Mouse (Mus musculus) neural tube, embryonic 14.5 days (tissue): Measurements from ENCODE around the gene Ogn. TPM values are rescaled to one million over a fixed set of nuclear protein-coding genes. Genes with fewer than 3 reads are reported as not detected.

Experiments used
- ATAC-seq: fragments of 200-750 bp; cut with Nextera tagmentation; 2 replicates; pipeline ENCODE4 v1.8.0; 2017; ENCODE audit warnings: low read depth, mild to moderate bottlenecking, moderate TSS enrichment, moderate library complexity
- H3K27ac ChIP-seq: fragments of 300-500 bp; sonication (generic); 2 replicates; pipeline ENCODE4 v1.5.1; 2014; ENCODE audit warnings: low read depth, mild to moderate bottlenecking, control low read depth, low read length, moderate library complexity, mixed read lengths
- H3K27me3 ChIP-seq: fragments of 300-500 bp; sonication (generic); 2 replicates; pipeline ENCODE4 v1.6.1; 2014; ENCODE audit warnings: low read length; ENCODE audit not compliant: control insufficient read depth, insufficient read depth
- H3K36me3 ChIP-seq: fragments of 300-500 bp; sonication (generic); 2 replicates; pipeline ENCODE4 v1.6.1; 2014; ENCODE audit warnings: low read length, mixed read lengths; ENCODE audit not compliant: control insufficient read depth, insufficient read depth
- H3K4me1 ChIP-seq: fragments of 300-500 bp; sonication (generic); 2 replicates; pipeline ENCODE4 v1.6.1; 2014; ENCODE audit warnings: low read length; ENCODE audit not compliant: control insufficient read depth, insufficient read depth
- H3K4me2 ChIP-seq: fragments of 300-500 bp; sonication (generic); 2 replicates; pipeline ENCODE4 v1.6.1; 2014; ENCODE audit warnings: mild to moderate bottlenecking, low read depth, low read length, control low read depth
- H3K4me3 ChIP-seq: fragments of 300-500 bp; sonication (generic); 2 replicates; pipeline ENCODE4 v1.5.1; 2014; ENCODE audit warnings: low read depth, low read length, control low read depth, mixed read lengths
- H3K9ac ChIP-seq: fragments of 300-500 bp; sonication (generic); replicated peaks from 2 replicates; pipeline ENCODE4 v1.6.1; 2014; ENCODE audit warnings: low read depth, mild to moderate bottlenecking, control low read depth, low read length, mixed read lengths
- H3K9me3 ChIP-seq: fragments of 300-500 bp; sonication (generic); 2 replicates; pipeline ENCODE4 v1.6.1; 2016; ENCODE audit warnings: low read length; ENCODE audit not compliant: control insufficient read depth
- WGBS: fragments of 180-500 bp; shearing (Covaris S2); extraction: QIAGEN DNeasy Blood & Tissue Kit; methylation state at CpG from one replicate; pipeline ENCODE4 v1.1.7; 2014; 5-methylcytosine and 5-hydroxymethylcytosine counted together
- polyA plus RNA-seq: library from polyadenylated mRNA; unstranded; fragments of >200 nt; fragmentation: Nextera tagmentation; extraction: Ambion mirVana; gene quantifications from 2 replicates; pipeline ENCODE4 v1.2.1, GENCODE M21; 2014

Gene Ogn
- polyA plus RNA-seq, 1 experiment from 2014 or later, result 1.2 TPM

DNA sequence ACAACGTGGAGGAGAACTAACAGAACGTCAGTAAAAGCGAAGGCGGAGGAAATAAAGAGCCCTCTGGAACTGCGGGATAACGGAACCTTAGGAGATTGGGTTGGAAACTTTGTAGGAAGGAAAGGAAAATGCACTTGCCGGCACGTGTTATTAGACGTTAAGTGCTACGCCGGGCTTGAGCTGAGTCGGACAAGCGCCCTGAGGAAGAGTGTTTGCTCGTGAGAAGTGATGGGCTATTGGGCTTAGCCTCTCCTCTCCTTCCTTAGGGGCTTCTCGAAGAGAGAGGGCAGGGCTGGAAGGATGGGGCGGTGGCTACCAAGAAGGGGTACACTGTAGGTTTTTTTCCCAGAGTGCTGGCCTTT, 45.3 kb downstream of the Ogn start:
- under 1% methylated on average over 16 of the region's 16 CpGs for WGBS
- no peaks in the 10 kb centered on the region for H3K9me3 ChIP-seq
- H3K4me2 ChIP-seq, result peak overlapping the region; percentile 78
- H3K36me3 ChIP-seq, result peaks cover 3% of the 10 kb centered on the region; the same call in 1 of the 2 replicates
- peak; percentile 90 for ATAC-seq
- H3K9ac ChIP-seq, result peak overlapping the region; percentile 51
- peaks cover 12% of the 10 kb centered on the region; the same call in 1 of the 2 replicates for H3K4me1 ChIP-seq
- H3K4me3 ChIP-seq, result peak overlapping the region; percentile 72
- H3K27ac ChIP-seq, result 0 out of 2 replicates have a peak overlapping the region, but pooled peaks have one; percentile 16
- H3K27me3 ChIP-seq, result no peaks in the 10 kb centered on the region

Other genes with a start within 250 kb of the Ogn start
- 14.8 and 15.8 TPM in 2 replicates for gene Ippk, start 186.8 kb upstream of the Ogn start, polyA plus RNA-seq
- 0.71 and 0.73 TPM in 2 replicates for gene Tes3-ps, start 114.7 kb upstream of the Ogn start, polyA plus RNA-seq
- gene Ecm2, start 103.2 kb upstream of the Ogn start, polyA plus RNA-seq, result 1.3 and 1.8 TPM in 2 replicates
- 0.51 and 1.3 TPM in 2 replicates for gene Aspn, start 63.6 kb upstream of the Ogn start, polyA plus RNA-seq
- gene Omd, start 25.6 kb upstream of the Ogn start, polyA plus RNA-seq, result 0.19 and 0.58 TPM in 2 replicates
- gene Cenpp, start 44.7 kb downstream of the Ogn start, polyA plus RNA-seq, result 5.5 and 5.7 TPM in 2 replicates
- gene Nol8, start 45.0 kb downstream of the Ogn start, polyA plus RNA-seq, result 16.9 and 19.3 TPM in 2 replicates
- 59.3 and 59.8 TPM in 2 replicates for gene Iars, start 74.1 kb downstream of the Ogn start, polyA plus RNA-seq
- not detected in 2 replicates for gene Gm30302, start 191.0 kb downstream of the Ogn start, polyA plus RNA-seq